Mouse (Mus musculus): ENCODE data around the gene Gm10721. TPM values are rescaled to one million over a fixed set of nuclear protein-coding genes. Genes with fewer than 3 reads are reported as not detected.
A peak's percentile ranks its signal among the peaks of the same experiment; 100 is the strongest.
"Not testable (repeated sequence)": the region's sequence is repeated elsewhere in the genome, so short reads cannot be mapped to it uniquely, and the experiment has no call there.

Gene Gm10721
- polyA plus RNA-seq, 1 experiment from 2014 or later: not detected

DNA sequence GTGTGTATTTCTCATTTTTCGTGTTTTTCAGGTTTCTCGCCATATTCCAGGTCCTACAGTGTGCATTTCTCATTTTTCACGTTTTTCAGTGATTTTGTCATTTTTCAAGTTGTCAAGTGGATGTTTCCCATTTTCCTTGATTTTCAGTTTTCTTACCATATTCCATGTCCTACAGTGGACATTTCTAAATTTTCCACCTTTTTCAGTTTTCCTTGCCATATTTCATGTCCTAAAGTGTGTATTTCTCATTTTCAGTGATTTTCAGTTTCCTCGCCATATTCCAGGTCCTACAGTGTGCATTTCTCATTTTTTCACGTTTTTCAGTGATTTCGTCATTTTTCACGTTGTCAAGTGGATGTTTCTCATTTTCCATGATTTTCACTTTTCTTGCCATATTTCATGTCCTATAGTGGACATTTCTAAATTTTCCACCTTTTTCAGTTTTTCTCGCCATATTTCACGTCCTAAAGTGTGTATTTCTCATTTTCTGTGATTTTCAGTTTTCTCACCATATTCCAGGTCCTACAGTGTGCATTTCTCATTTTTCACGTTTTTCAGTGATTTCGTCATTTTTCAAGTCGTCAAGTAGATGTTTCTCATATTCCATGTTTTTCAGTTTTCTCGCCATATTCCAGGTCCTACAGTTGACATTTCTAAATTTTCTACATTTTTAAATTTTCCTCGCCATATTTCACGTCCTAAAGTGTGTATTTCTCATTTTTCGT lies 16.5 kb downstream of the Gm10721 start:
- not testable (repeated sequence) for H3K4me2 ChIP-seq; ATAC-seq (ENCODE audit: low FRiP score, low read depth); H3K27me3 ChIP-seq; H3K27ac ChIP-seq (replicated peaks); H3K4me3 ChIP-seq; H3K9ac ChIP-seq; H3K4me1 ChIP-seq (replicated peaks); H3K9me3 ChIP-seq; H3K36me3 ChIP-seq
- WGBS: 67% methylated on average over 13 of the region's 16 CpGs

DNA sequence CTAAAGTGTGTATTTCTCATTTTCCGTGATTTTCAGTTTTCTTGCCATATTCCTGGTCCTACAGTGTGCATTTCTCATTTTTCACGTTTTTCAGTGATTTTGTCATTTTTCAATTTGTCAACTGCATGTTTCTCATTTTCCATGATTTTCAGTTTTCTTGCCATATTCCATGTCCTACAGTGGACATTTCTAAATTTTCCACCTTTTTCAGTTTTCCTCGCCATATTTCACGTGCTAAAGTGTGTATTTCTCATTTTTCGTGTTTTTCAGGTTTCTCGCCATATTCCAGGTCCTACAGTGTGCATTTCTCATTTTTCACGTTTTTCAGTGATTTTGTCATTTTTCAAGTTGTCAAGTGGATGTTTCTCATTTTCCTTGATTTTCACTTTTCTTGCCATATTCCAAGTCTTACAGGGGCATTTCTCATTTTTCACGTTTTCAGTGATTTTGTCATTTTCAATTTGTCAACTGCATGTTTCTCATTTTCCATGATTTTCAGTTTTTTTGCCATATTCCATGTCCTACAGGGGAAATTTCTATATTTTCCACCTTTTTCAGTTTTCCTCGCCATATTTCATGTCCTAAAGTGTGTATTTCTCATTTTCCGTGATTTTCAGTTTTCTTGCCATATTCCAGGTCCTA lies 17.9 kb downstream of the Gm10721 start:
- not testable (repeated sequence) for H3K9ac ChIP-seq; H3K27me3 ChIP-seq; H3K4me3 ChIP-seq; H3K9me3 ChIP-seq; H3K4me2 ChIP-seq; H3K36me3 ChIP-seq; H3K4me1 ChIP-seq (replicated peaks); H3K27ac ChIP-seq (replicated peaks)
- 67% methylated on average over 2 of the region's 10 CpGs for WGBS
- ATAC-seq (ENCODE audit: low FRiP score, low read depth): peak; percentile 51; the same call in 1 of the 2 replicates

DNA sequence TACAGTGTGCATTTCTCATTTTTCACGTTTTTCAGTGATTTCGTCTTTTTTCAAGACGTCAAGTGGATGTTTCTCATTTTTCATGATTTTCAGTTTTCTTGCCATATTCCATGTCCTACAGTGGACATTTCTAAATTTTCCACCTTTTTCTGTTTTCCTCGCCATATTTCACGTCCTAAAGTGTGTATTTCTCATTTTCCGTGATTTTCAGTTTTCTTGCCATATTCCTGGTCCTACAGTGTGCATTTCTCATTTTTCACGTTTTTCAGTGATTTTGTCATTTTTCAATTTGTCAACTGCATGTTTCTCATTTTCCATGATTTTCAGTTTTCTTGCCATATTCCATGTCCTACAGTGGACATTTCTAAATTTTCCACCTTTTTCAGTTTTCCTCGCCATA lies 21.4 kb downstream of the Gm10721 start, which contains the start of gene Gm17535:
Gm17535 (plus strand) TSS at position 301 of the 400 bp plus-strand sequence.
- 50% methylated on average over 1 of the region's 8 CpGs for WGBS

DNA sequence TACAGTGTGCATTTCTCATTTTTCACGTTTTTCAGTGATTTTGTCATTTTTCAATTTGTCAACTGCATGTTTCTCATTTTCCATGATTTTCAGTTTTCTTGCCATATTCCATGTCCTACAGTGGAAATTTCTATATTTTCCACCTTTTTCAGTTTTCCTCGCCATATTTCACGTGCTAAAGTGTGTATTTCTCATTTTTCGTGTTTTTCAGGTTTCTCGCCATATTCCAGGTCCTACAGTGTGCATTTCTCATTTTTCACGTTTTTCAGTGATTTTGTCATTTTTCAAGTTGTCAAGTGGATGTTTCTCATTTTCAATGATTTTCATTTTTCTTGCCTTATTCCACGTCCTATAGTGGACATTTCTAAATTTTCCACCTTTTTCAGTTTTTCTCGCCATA lies 23.6 kb downstream of the Gm10721 start, which contains the start of gene Gm10715:
Gm10715 (plus strand) TSS at position 301 of the 400 bp plus-strand sequence.
- not testable (repeated sequence) for H3K9me3 ChIP-seq; H3K27ac ChIP-seq (replicated peaks); H3K36me3 ChIP-seq; H3K4me3 ChIP-seq; H3K4me2 ChIP-seq; ATAC-seq (ENCODE audit: low FRiP score, low read depth); H3K27me3 ChIP-seq; H3K9ac ChIP-seq; H3K4me1 ChIP-seq (replicated peaks)
- 81% methylated on average over 8 of the region's 8 CpGs for WGBS

More for the DNA sequence above, 21.4 kb downstream of the Gm10721 start, which contains the start of gene Gm17535:
- H3K4me2 ChIP-seq; H3K4me1 ChIP-seq (replicated peaks); ATAC-seq (ENCODE audit: low FRiP score, low read depth); H3K27ac ChIP-seq (replicated peaks); H3K36me3 ChIP-seq; H3K4me3 ChIP-seq; H3K9ac ChIP-seq; H3K9me3 ChIP-seq; H3K27me3 ChIP-seq: not testable (repeated sequence)

DNA sequence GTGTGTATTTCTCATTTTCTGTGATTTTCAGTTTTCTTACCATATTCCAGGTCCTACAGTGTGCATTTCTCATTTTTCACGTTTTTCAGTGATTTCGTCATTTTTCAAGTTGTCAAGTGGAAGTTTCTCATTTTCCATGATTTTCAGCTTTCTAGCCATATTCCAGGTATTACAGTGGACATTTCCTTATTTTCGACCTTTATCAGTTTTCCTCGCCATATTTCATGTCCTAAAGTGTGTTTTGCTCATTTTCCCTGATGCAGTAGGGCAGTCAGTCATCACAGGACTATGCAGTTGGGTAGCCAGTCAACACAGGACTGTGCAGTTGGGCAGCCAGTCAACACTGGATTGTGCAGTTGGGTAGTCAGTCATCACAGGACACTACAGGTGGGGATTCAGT lies 25.2 kb downstream of the Gm10721 start:
- not testable (repeated sequence) for H3K9ac ChIP-seq; H3K4me2 ChIP-seq; H3K27me3 ChIP-seq; ATAC-seq (ENCODE audit: low FRiP score, low read depth); H3K4me3 ChIP-seq; H3K27ac ChIP-seq (replicated peaks); H3K36me3 ChIP-seq; H3K9me3 ChIP-seq; H3K4me1 ChIP-seq (replicated peaks)
- WGBS: 69% methylated on average over 4 of the region's 4 CpGs

Small RNA genes lying within 50 kb of the gene (microRNA-seq; reads per million reads assigned to microRNA genes)
- not detected for gene Mir101c

Other genes starting within 250 kb of the Gm10721 start
- gene Gm10722, start 12.2 kb upstream of the Gm10721 start, polyA plus RNA-seq (2015; fragmentation: Nextera tagmentation; extraction: Ambion mirVana): not detected in 2 replicates
- 0.25 TPM in 1 of 2 replicates, not detected in the other for gene Gm11168, start 9.8 kb upstream of the Gm10721 start, polyA plus RNA-seq (2015; fragmentation: Nextera tagmentation; extraction: Ambion mirVana)
- not detected in 2 replicates for gene Gm10720, start 2.5 kb downstream of the Gm10721 start, polyA plus RNA-seq (2015; fragmentation: Nextera tagmentation; extraction: Ambion mirVana)
- 0.31 TPM in 1 of 2 replicates, not detected in the other for gene Gm10719, start 4.3 kb downstream of the Gm10721 start, polyA plus RNA-seq (2015; fragmentation: Nextera tagmentation; extraction: Ambion mirVana)
- 0.96 and 1.2 TPM in 2 replicates for gene Gm10718, start 10.4 kb downstream of the Gm10721 start, polyA plus RNA-seq (2015; fragmentation: Nextera tagmentation; extraction: Ambion mirVana)
- 0.48 TPM in 1 of 2 replicates, not detected in the other for gene Gm10717, start 12.3 kb downstream of the Gm10721 start, polyA plus RNA-seq (2015; fragmentation: Nextera tagmentation; extraction: Ambion mirVana)
- not detected in 2 replicates for gene Gm17535, start 21.5 kb downstream of the Gm10721 start, polyA plus RNA-seq (2015; fragmentation: Nextera tagmentation; extraction: Ambion mirVana)
- gene Gm10715, start 23.7 kb downstream of the Gm10721 start, polyA plus RNA-seq (2015; fragmentation: Nextera tagmentation; extraction: Ambion mirVana): not detected in 2 replicates